Mouse (Mus musculus) T-helper 1 cell (primary cell): ENCODE measurements at regions not wholly inside any gene's neighbourhood (a gene's known extent, or its start where the extent isn't known, plus 50 kb on each side); places are given as distances from the start of the nearest gene placed in this dataset.

Experiments used
- in situ Hi-C: fragments of 300-600 bp; cut with MboI, MseI; formaldehyde crosslinking; loops from one replicate; pipeline ENCODE4 v1.15.1; 2025; ENCODE audit warnings: high pct_unique_total_duplicates

GRCm38 (mm10) chr2:101175124-101175523, 449.4 kb upstream of the Rag2 start:
- in situ Hi-C loops, result loop anchor here (10.0 kb wide), 1 partner anchor 990 kb away; no protein-coding TSS in a partner anchor

GRCm38 (mm10) chr2:101206637-101207036, 417.9 kb upstream of the Rag2 start:
- in situ Hi-C loops, result no loop called here

GRCm38 (mm10) chr2:101209136-101209535, 415.4 kb upstream of the Rag2 start:
- in situ Hi-C loops, result no loop called here

- in situ Hi-C loops, result no loop called here
These were observed 403.8 kb upstream of the Rag2 start for GRCm38 (mm10) chr2:101220759-101221158.

GRCm38 (mm10) chr2:101242983-101243382, 381.5 kb upstream of the Rag2 start:
- in situ Hi-C loops, result no loop called here

GRCm38 (mm10) chr2:101247133-101247532, 377.4 kb upstream of the Rag2 start:
- in situ Hi-C loops, result no loop called here

GRCm38 (mm10) chr2:101252228-101252627, 372.3 kb upstream of the Rag2 start:
- in situ Hi-C loops, result no loop called here

GRCm38 (mm10) chr2:101256464-101256863, 368.1 kb upstream of the Rag2 start:
- in situ Hi-C loops, result no loop called here

GRCm38 (mm10) chr2:101263934-101264333, 360.6 kb upstream of the Rag2 start:
- in situ Hi-C loops, result no loop called here

- in situ Hi-C loops, result no loop called here
These were observed 357.7 kb upstream of the Rag2 start for GRCm38 (mm10) chr2:101266685-101267374.

GRCm38 (mm10) chr2:101274045-101274664, 350.4 kb upstream of the Rag2 start:
- in situ Hi-C loops, result no loop called here

- in situ Hi-C loops, result no loop called here
These were observed 339.6 kb upstream of the Rag2 start for GRCm38 (mm10) chr2:101284886-101285285.

- in situ Hi-C loops, result no loop called here
These were observed 336.4 kb upstream of the Rag2 start for GRCm38 (mm10) chr2:101288119-101288518.

- in situ Hi-C loops, result no loop called here
These were observed 335.4 kb upstream of the Rag2 start for GRCm38 (mm10) chr2:101289168-101289567.

GRCm38 (mm10) chr2:101290738-101291137, 333.8 kb upstream of the Rag2 start:
- in situ Hi-C loops, result no loop called here

- in situ Hi-C loops, result no loop called here
These were observed 328.7 kb upstream of the Rag2 start for GRCm38 (mm10) chr2:101295678-101296368.

- in situ Hi-C loops, result no loop called here
These were observed 328.2 kb upstream of the Rag2 start for GRCm38 (mm10) chr2:101296369-101296682.

GRCm38 (mm10) chr2:101296778-101297177, 327.7 kb upstream of the Rag2 start:
- in situ Hi-C loops, result no loop called here

GRCm38 (mm10) chr2:101299126-101299525, 325.4 kb upstream of the Rag2 start:
- in situ Hi-C loops, result no loop called here

GRCm38 (mm10) chr2:101300106-101300505, 324.4 kb upstream of the Rag2 start:
- in situ Hi-C loops, result no loop called here

- in situ Hi-C loops, result no loop called here
These were observed 303.1 kb upstream of the Rag2 start for GRCm38 (mm10) chr2:101321286-101321914.

- in situ Hi-C loops, result no loop called here
These were observed 267.8 kb upstream of the Rag2 start for GRCm38 (mm10) chr2:101356709-101357108.
